Mouse (Mus musculus): ENCODE data around the gene Krt1. TPM values are rescaled to one million over a fixed set of nuclear protein-coding genes. Genes with fewer than 3 reads are reported as not detected.

Krt1 gene
- polyA plus RNA-seq (2015; fragmentation: Nextera tagmentation; extraction: Ambion mirVana), result 0.42 and 0.82 TPM in 2 replicates

GRCm38 (mm10) chr15:101850694-101851093 is at the start of gene Krt1:
Gene Krt1, minus strand, starts transcription at chr15:101850794.
- H3K4me1 ChIP-seq (ENCODE audit: insufficient read depth, low read depth, low read length), result no peaks in the 10 kb centered on the region
- no peaks in the 10 kb centered on the region for H3K36me3 ChIP-seq (ENCODE audit: insufficient read depth, low read length)
- H3K9me3 ChIP-seq (ENCODE audit: low read length), result no peaks in the 10 kb centered on the region
- H3K4me2 ChIP-seq (replicated peaks; ENCODE audit: low read depth, low read length), result no peak within 1 kb of the TSS
- H3K27me3 ChIP-seq (replicated peaks; ENCODE audit: insufficient read depth, low read length), result no peaks in the 10 kb centered on the region
- H3K27ac ChIP-seq (ENCODE audit: low read length), result no peak within 1 kb of the TSS
- no peak for TF ChIP-seq CTCF (IDR thresholded peaks at IDR 0.05)
- no peak for TF ChIP-seq EP300 (IDR thresholded peaks at IDR 0.05)
- DNase-seq (ENCODE audit: low spot score) (no peak), ATAC-seq (no peak)
- WGBS, result 71% methylated on average over 6 of the region's 6 CpGs
- no peak within 1 kb of the TSS for H3K9ac ChIP-seq (replicated peaks; ENCODE audit: low read depth)
- H3K4me3 ChIP-seq (ENCODE audit: low read depth, low read length), result no peak within 1 kb of the TSS

- no peak overlapping the region for H3K4me2 ChIP-seq (replicated peaks; ENCODE audit: low read depth, low read length)
- H3K36me3 ChIP-seq (ENCODE audit: insufficient read depth, low read length), result no peaks in the 10 kb centered on the region
- DNase-seq (ENCODE audit: low spot score), result no peak
- ATAC-seq, result no peak
- WGBS, result 88% methylated on average over 4 of the region's 4 CpGs
- H3K9me3 ChIP-seq (ENCODE audit: low read length), result no peaks in the 10 kb centered on the region
- no peak overlapping the region for H3K27ac ChIP-seq (ENCODE audit: low read length)
- TF ChIP-seq CTCF (IDR thresholded peaks at IDR 0.05), result no peak
- no peak for TF ChIP-seq EP300 (IDR thresholded peaks at IDR 0.05)
- no peak overlapping the region for H3K9ac ChIP-seq (replicated peaks; ENCODE audit: low read depth)
- H3K4me3 ChIP-seq (ENCODE audit: low read depth, low read length), result no peak overlapping the region
- H3K4me1 ChIP-seq (ENCODE audit: insufficient read depth, low read depth, low read length), result no peaks in the 10 kb centered on the region
- no peaks in the 10 kb centered on the region for H3K27me3 ChIP-seq (replicated peaks; ENCODE audit: insufficient read depth, low read length)
These were observed 44.6 kb upstream of the Krt1 start for GRCm38 (mm10) chr15:101895216-101895615.

DNA sequence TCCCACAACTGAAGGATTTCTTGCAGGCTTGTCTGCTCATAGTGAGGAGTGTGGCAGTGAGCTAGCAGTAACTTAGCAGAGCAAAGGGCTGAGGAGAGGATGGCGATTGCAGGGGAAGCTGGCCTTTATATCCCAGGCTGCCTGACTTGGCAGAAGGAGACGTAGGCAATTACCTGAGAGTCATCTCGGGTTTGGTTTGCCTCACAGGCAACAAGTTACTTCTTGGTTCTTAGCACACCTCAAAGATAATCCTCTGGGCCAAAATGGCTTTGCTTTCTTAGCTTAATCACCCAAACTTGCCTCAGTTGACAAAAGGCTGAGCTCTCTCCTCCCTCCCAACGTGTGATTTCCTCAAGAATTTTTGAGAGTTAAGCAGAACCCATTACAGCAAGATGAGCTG is 42.2 kb upstream of the Krt1 start, which contains the start of gene Krt76:
Krt76 (minus strand) TSS at position 101 of the 400 bp plus-strand sequence.
- no peak within 1 kb of the TSS for H3K27ac ChIP-seq (ENCODE audit: low read length)
- no peaks in the 10 kb centered on the region for H3K27me3 ChIP-seq (replicated peaks; ENCODE audit: insufficient read depth, low read length)
- no peaks in the 10 kb centered on the region for H3K9me3 ChIP-seq (ENCODE audit: low read length)
- no peak for TF ChIP-seq CTCF (IDR thresholded peaks at IDR 0.05)
- WGBS, result 54% methylated on average over 4 of the region's 4 CpGs
- no peaks in the 10 kb centered on the region for H3K36me3 ChIP-seq (ENCODE audit: insufficient read depth, low read length)
- no peak within 1 kb of the TSS for H3K9ac ChIP-seq (replicated peaks; ENCODE audit: low read depth)
- no peak within 1 kb of the TSS for H3K4me3 ChIP-seq (ENCODE audit: low read depth, low read length)
- no peak within 1 kb of the TSS for H3K4me2 ChIP-seq (replicated peaks; ENCODE audit: low read depth, low read length)
- ATAC-seq, result no peak
- no peak for DNase-seq (ENCODE audit: low spot score)
- no peaks in the 10 kb centered on the region for H3K4me1 ChIP-seq (ENCODE audit: insufficient read depth, low read depth, low read length)

DNA sequence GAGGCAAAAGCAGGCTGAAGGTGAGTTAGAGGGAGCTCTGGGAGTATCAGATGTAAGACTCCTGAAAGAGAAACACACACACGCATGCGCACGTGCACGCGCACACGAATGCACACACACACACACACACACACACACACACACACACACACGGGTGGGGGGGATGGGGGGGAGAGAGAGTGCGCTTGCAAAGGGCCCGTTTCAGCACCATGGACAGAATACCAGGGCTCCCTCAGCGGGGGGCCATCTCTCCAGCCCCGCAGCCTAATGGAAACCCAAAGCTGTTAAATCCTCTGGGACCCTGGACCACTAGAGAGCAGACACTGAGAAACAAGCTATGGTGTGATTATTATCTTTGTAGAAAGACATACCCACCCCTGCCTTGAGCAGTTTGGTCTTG is 29.2 kb upstream of the Krt1 start:
- DNase-seq (ENCODE audit: low spot score), result no peak
- ATAC-seq, result no peak
- WGBS, result 30% methylated on average over 11 of the region's 11 CpGs

DNA sequence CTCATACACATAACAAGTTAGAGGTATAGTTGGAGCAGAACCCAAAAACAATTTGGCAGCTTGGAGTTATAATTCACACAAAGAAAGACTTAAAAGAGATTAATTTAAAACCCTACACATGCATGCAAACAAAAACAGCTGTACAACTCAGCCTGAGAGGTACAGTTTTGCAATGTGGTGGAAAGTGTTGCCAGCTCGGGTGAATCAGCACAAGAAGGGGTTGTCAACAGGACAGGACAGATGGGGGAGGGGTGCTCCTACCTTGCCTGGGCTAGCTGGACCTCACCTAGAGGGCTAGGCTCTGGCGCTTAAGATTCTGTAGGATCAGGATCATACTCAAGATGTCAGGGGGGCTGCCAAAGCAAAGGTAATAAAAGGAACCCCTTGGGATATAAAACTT is 27.4 kb upstream of the Krt1 start:
- ATAC-seq (no peak), DNase-seq (ENCODE audit: low spot score) (no peak)
- Histone ChIP-seq H3K9me3 (ENCODE audit: low read length) (no peaks in the 10 kb centered on the region), H3K4me3 (ENCODE audit: low read depth, low read length) (no peak overlapping the region), H3K27ac (ENCODE audit: low read length) (no peak overlapping the region), H3K27me3 (replicated peaks; ENCODE audit: insufficient read depth, low read length) (no peaks in the 10 kb centered on the region), H3K4me2 (replicated peaks; ENCODE audit: low read depth, low read length) (no peak overlapping the region), H3K9ac (replicated peaks; ENCODE audit: low read depth) (no peak overlapping the region), H3K4me1 (ENCODE audit: insufficient read depth, low read depth, low read length) (no peaks in the 10 kb centered on the region), H3K36me3 (ENCODE audit: insufficient read depth, low read length) (no peaks in the 10 kb centered on the region)
- 56% methylated on average over 2 of the region's 2 CpGs for WGBS
- no peak for TF ChIP-seq CTCF (IDR thresholded peaks at IDR 0.05)
- TF ChIP-seq EP300 (IDR thresholded peaks at IDR 0.05), result no peak

More for the DNA sequence above, 29.2 kb upstream of the Krt1 start:
- Histone ChIP-seq H3K9me3 (ENCODE audit: low read length) (no peaks in the 10 kb centered on the region), H3K4me3 (ENCODE audit: low read depth, low read length) (no peak overlapping the region), H3K27me3 (replicated peaks; ENCODE audit: insufficient read depth, low read length) (no peaks in the 10 kb centered on the region), H3K27ac (ENCODE audit: low read length) (no peak overlapping the region), H3K4me1 (ENCODE audit: insufficient read depth, low read depth, low read length) (no peaks in the 10 kb centered on the region), H3K36me3 (ENCODE audit: insufficient read depth, low read length) (no peaks in the 10 kb centered on the region), H3K4me2 (replicated peaks; ENCODE audit: low read depth, low read length) (no peak overlapping the region), H3K9ac (replicated peaks; ENCODE audit: low read depth) (no peak overlapping the region)
- no peak for TF ChIP-seq EP300 (IDR thresholded peaks at IDR 0.05)
- TF ChIP-seq CTCF (IDR thresholded peaks at IDR 0.05), result no peak

- Histone ChIP-seq H3K9me3 (ENCODE audit: low read length) (no peaks in the 10 kb centered on the region), H3K36me3 (ENCODE audit: insufficient read depth, low read length) (no peaks in the 10 kb centered on the region), H3K9ac (replicated peaks; ENCODE audit: low read depth) (no peak overlapping the region), H3K27me3 (replicated peaks; ENCODE audit: insufficient read depth, low read length) (no peaks in the 10 kb centered on the region), H3K4me1 (ENCODE audit: insufficient read depth, low read depth, low read length) (no peaks in the 10 kb centered on the region), H3K4me2 (replicated peaks; ENCODE audit: low read depth, low read length) (no peak overlapping the region), H3K27ac (ENCODE audit: low read length) (no peak overlapping the region), H3K4me3 (ENCODE audit: low read depth, low read length) (no peak overlapping the region)
- 81% methylated on average over 1 of the region's 1 CpGs for WGBS
- ATAC-seq (no peak), DNase-seq (ENCODE audit: low spot score) (no peak)
- TF ChIP-seq CTCF (IDR thresholded peaks at IDR 0.05) (no peak), EP300 (IDR thresholded peaks at IDR 0.05) (no peak)
These were observed 23.8 kb upstream of the Krt1 start for GRCm38 (mm10) chr15:101874383-101874782.

DNA sequence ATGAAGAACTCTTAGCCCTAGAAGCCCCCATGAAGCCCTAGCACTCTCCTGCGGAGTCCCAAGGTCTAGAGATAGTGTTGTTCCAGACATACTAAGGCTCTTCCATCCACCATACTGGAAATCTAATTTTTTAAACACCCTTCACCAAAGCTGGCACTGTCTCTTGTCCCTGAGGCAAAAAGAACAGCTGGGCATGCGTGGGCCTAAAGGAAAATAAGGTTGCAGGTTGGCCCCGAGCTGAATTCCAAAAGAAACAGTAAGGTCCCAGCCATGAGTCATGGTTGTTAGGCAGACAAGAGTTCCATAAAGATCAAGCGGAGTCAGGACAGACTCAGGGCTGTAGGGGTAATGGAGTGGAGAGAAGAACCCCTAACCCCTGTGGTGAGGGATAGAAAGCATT is 22.6 kb upstream of the Krt1 start:
- H3K36me3 ChIP-seq (ENCODE audit: insufficient read depth, low read length), result no peaks in the 10 kb centered on the region
- no peak for TF ChIP-seq CTCF (IDR thresholded peaks at IDR 0.05)
- WGBS, result 71% methylated on average over 4 of the region's 4 CpGs
- DNase-seq (ENCODE audit: low spot score) (no peak), ATAC-seq (no peak)
- H3K4me3 ChIP-seq (ENCODE audit: low read depth, low read length), result no peak overlapping the region
- no peak overlapping the region for H3K9ac ChIP-seq (replicated peaks; ENCODE audit: low read depth)
- H3K4me1 ChIP-seq (ENCODE audit: insufficient read depth, low read depth, low read length), result no peaks in the 10 kb centered on the region
- H3K27ac ChIP-seq (ENCODE audit: low read length), result no peak overlapping the region
- no peak overlapping the region for H3K4me2 ChIP-seq (replicated peaks; ENCODE audit: low read depth, low read length)
- H3K27me3 ChIP-seq (replicated peaks; ENCODE audit: insufficient read depth, low read length), result no peaks in the 10 kb centered on the region
- no peaks in the 10 kb centered on the region for H3K9me3 ChIP-seq (ENCODE audit: low read length)
